ENCODE assay signal across 8 mouse cellular contexts in genomic region chr14:79588534-79588951, GRCm38 (mm10). TPM values are rescaled to one million over a fixed set of nuclear protein-coding genes. Genes with fewer than 3 reads are reported as not detected.
A peak's percentile ranks its signal among the peaks of the same experiment; 100 is the strongest.
DNase-seq lines count a peak whose midpoint lies in the region; ATAC-seq and TF ChIP-seq lines count a peak whose summit lies in the region.

No protein-coding gene starts in this region.

- WGBS in forebrain, embryonic 14.5 days: 91% methylated on average over 9 of the region's 9 CpGs
- WGBS in stomach, postnatal 0 days: 82% methylated on average over 9 of the region's 9 CpGs

- peaks cover 43% of the 10 kb centered on the region for H3K79me2 ChIP-seq in MEL (ENCODE audit: control insufficient read depth, insufficient read depth, low read length, poor library complexity)

- peak overlapping the region; percentile 92 to 93 for H3K4me3 ChIP-seq in MEL (ENCODE audit: control insufficient read depth in 1 of 2, insufficient read depth in 1 of 2, low read depth in 2 of 2, low read length in 2 of 2)
- H3K4me3 ChIP-seq in forebrain, embryonic 14.5 days (ENCODE audit: low read depth, low read length): peak overlapping the region; percentile 59
- peak overlapping the region; percentile 63 for H3K4me3 ChIP-seq in stomach, postnatal 0 days (ENCODE audit: low read depth, low read length)

- peaks cover 2 to 16% of the 10 kb centered on the region in 2 experiments for H3K36me3 ChIP-seq in MEL (ENCODE audit: control insufficient read depth in 1 of 2, insufficient read depth in 2 of 2, low read length in 2 of 2)
- H3K36me3 ChIP-seq in forebrain, embryonic 14.5 days (ENCODE audit: control insufficient read depth, insufficient read depth, low read length): no peaks in the 10 kb centered on the region
- no peaks in the 10 kb centered on the region for H3K36me3 ChIP-seq in stomach, postnatal 0 days (ENCODE audit: control insufficient read depth, insufficient read depth, low read length)

- peak overlapping the region; percentile 91 for H3K9ac ChIP-seq in MEL (ENCODE audit: control insufficient read depth, low read depth, low read length, poor library complexity, severe bottlenecking)
- peak overlapping the region; percentile 60; the same call in 1 of the 2 replicates for H3K9ac ChIP-seq in forebrain, embryonic 14.5 days (ENCODE audit: low read length)
- peak overlapping the region; percentile 35; the same call in 1 of the 2 replicates for H3K9ac ChIP-seq in stomach, postnatal 0 days (ENCODE audit: low read length)

- no peaks in the 10 kb centered on the region for H3K9me3 ChIP-seq in MEL (replicated peaks; ENCODE audit: insufficient read depth, low read length)
- no peaks in the 10 kb centered on the region for H3K9me3 ChIP-seq in forebrain, embryonic 14.5 days (replicated peaks; ENCODE audit: control insufficient read depth, low read length)
- no peaks in the 10 kb centered on the region for H3K9me3 ChIP-seq in stomach, postnatal 0 days (ENCODE audit: control insufficient read depth, low read length)

- TF ChIP-seq POLR2A in MEL (IDR thresholded peaks at IDR 0.05; ENCODE audit: control insufficient read depth in 1 of 2, insufficient read depth in 1 of 2, low read depth in 1 of 2, low read length in 2 of 2, poor library complexity in 1 of 2): no peak

- H3K27ac ChIP-seq in MEL (ENCODE audit: control insufficient read depth, low read depth, low read length): peak overlapping the region; percentile 95
- H3K27ac ChIP-seq in forebrain, embryonic 14.5 days (ENCODE audit: low read depth, low read length): no peak overlapping the region
- no peak overlapping the region for H3K27ac ChIP-seq in stomach, postnatal 0 days (replicated peaks)

- no peak for TF ChIP-seq RAD21 in MEL (IDR thresholded peaks at IDR 0.05; ENCODE audit: low read depth, low read length)

- peak overlapping the region; percentile 59 for H3K4me2 ChIP-seq in forebrain, embryonic 14.5 days (ENCODE audit: low read length)
- H3K4me2 ChIP-seq in stomach, postnatal 0 days (replicated peaks; ENCODE audit: low read depth): peak overlapping the region; percentile 90

- H3K27me3 ChIP-seq in MEL (ENCODE audit: control insufficient read depth in 1 of 2, insufficient read depth in 2 of 2, low read length in 2 of 2): no peaks in the 10 kb centered on the region
- no peaks in the 10 kb centered on the region for H3K27me3 ChIP-seq in forebrain, embryonic 14.5 days (replicated peaks; ENCODE audit: control insufficient read depth, insufficient read depth, low read length)
- no peaks in the 10 kb centered on the region for H3K27me3 ChIP-seq in stomach, postnatal 0 days (ENCODE audit: control insufficient read depth, insufficient read depth, low read length)

- TF ChIP-seq EP300 in MEL (IDR thresholded peaks at IDR 0.05; ENCODE audit: low read depth in 1 of 2, low read length in 2 of 2): no peak
- no peak for TF ChIP-seq EP300 in stomach, postnatal 0 days (optimal IDR thresholded peaks at IDR 0.05)

- H3K4me1 ChIP-seq in MEL (ENCODE audit: control insufficient read depth in 1 of 2, insufficient read depth in 2 of 2, low read length in 2 of 2): peaks cover 3 to 12% of the 10 kb centered on the region in 2 experiments; a peak in 3 of 4 replicates
- H3K4me1 ChIP-seq in forebrain, embryonic 14.5 days (ENCODE audit: control insufficient read depth, insufficient read depth, low read length): peaks cover 17% of the 10 kb centered on the region
- H3K4me1 ChIP-seq in stomach, postnatal 0 days (replicated peaks; ENCODE audit: control insufficient read depth, insufficient read depth): peaks cover 2% of the 10 kb centered on the region; the same call in 1 of the 2 replicates

- no peak for TF ChIP-seq CTCF in MEL (IDR thresholded peaks at IDR 0.05 in 2 of 3, conservative IDR thresholded peaks at IDR 0.05 in 1 of 3; ENCODE audit: control insufficient read depth in 1 of 3, insufficient read depth in 1 of 3, low read depth in 2 of 3, low read length in 3 of 3, poor library complexity in 1 of 3, severe bottlenecking in 1 of 3)
- no peak for TF ChIP-seq CTCF in stomach, postnatal 0 days (IDR thresholded peaks at IDR 0.05; ENCODE audit: low read depth)

- peak; percentile 32 for DNase-seq in cerebellum, adult 11 months
- peak; percentile 79 for DNase-seq in MEL (ENCODE audit: low read depth, low spot score)
- no peak for DNase-seq in forebrain, embryonic 14.5 days (ENCODE audit: low spot score)
- peak; percentile 4 to 12 for DNase-seq in kidney, postnatal 36 days
- DNase-seq in stomach, postnatal 0 days (ENCODE audit: low spot score): no peak
- DNase-seq in spleen, adult 12 weeks (ENCODE audit: low spot score): no peak
- DNase-seq in frontal cortex, postnatal 36 days (ENCODE audit: low spot score in 2 of 2): no peak

- ATAC-seq in cerebellum, adult (ENCODE audit: insufficient number of reproducible peaks, low FRiP score, low TSS enrichment): no peak
- ATAC-seq in forebrain, embryonic 14.5 days: no peak
- no peak for ATAC-seq in stomach, postnatal 0 days (ENCODE audit: low FRiP score, low TSS enrichment)

TF ChIP-seq in MEL, 35 proteins besides CTCF, POLR2A, EP300 and RAD21:
- no peak for TF ChIP-seq ZKSCAN1 (IDR thresholded peaks at IDR 0.05; ENCODE audit: low read depth, low read length)
- TF ChIP-seq HCFC1 (IDR thresholded peaks at IDR 0.05; ENCODE audit: low read depth, low read length): peak; percentile 50
- no peak for TF ChIP-seq CHD2 (IDR thresholded peaks at IDR 0.05; ENCODE audit: low read length)
- TF ChIP-seq NELFE (IDR thresholded peaks at IDR 0.05; ENCODE audit: low read depth, low read length): 0 out of 2 replicates have a peak, but pooled peaks have one; percentile 24
- no peak for TF ChIP-seq MYB (IDR thresholded peaks at IDR 0.05; ENCODE audit: low read depth, low read length)
- no peak for TF ChIP-seq MAFK (IDR thresholded peaks at IDR 0.05; ENCODE audit: borderline replicate concordance, low read depth, low read length)
- 0 out of 2 replicates have a peak, but pooled peaks have one; percentile 11 for TF ChIP-seq JUND (IDR thresholded peaks at IDR 0.05; ENCODE audit: low read depth, low read length)
- peak; percentile 84 for TF ChIP-seq SIN3A (IDR thresholded peaks at IDR 0.05; ENCODE audit: low read length)
- peak; percentile 83 for TF ChIP-seq MXI1 (IDR thresholded peaks at IDR 0.05; ENCODE audit: low read depth, low read length)
- TF ChIP-seq E2F4 (IDR thresholded peaks at IDR 0.05; ENCODE audit: borderline replicate concordance, low read depth, low read length): no peak
- no peak for TF ChIP-seq ZC3H11A (IDR thresholded peaks at IDR 0.05; ENCODE audit: low read depth, low read length)
- TF ChIP-seq MYC (IDR thresholded peaks at IDR 0.05; ENCODE audit: low read depth, low read length): peak; percentile 74
- peak; percentile 68; the same call in 1 of the 2 replicates for TF ChIP-seq CHD1 (IDR thresholded peaks at IDR 0.05; ENCODE audit: low read depth, low read length)
- no peak for TF ChIP-seq ZMIZ1 (IDR thresholded peaks at IDR 0.05; ENCODE audit: low read depth, low read length)
- peak; percentile 73 for TF ChIP-seq MAX (IDR thresholded peaks at IDR 0.05; ENCODE audit: low read length)
- peak; percentile 12; the same call in 1 of the 2 replicates for TF ChIP-seq GATA1 (IDR thresholded peaks at IDR 0.05; ENCODE audit: low read depth, low read length)

RNA-seq across cellular contexts. Expression of gene Sugt1, which starts 1.1 kb away (rescaled TPM):
- total RNA-seq in MEL (2012; rRNA removed): 175 and 182 TPM in 2 replicates
- polyA plus RNA-seq in MEL (2012; ENCODE audit: insufficient read depth in 1 of 2, insufficient read length in 2 of 2, low read depth in 1 of 2, low replicate concordance in 2 of 2, missing spikeins in 1 of 2): 100 to 1,000 TPM; 135 to 616 TPM
- polyA plus RNA-seq in forebrain, embryonic 14.5 days (2014; fragmentation: Nextera tagmentation; extraction: Ambion mirVana): 134 and 149 TPM in 2 replicates
- polyA plus RNA-seq in stomach, postnatal 0 days (2015; fragmentation: Nextera tagmentation; extraction: Ambion mirVana): 70.4 and 73.7 TPM in 2 replicates

Comparison
In these comparisons a context has a peak if more than half of its experiments do, and no peak if none do; other contexts are left out.
1. DNase-seq: peak in cerebellum, adult 11 months (single experiment), MEL (single experiment) and kidney, postnatal 36 days (2 of 2); none in forebrain, embryonic 14.5 days (single experiment), stomach, postnatal 0 days (single experiment), spleen, adult 12 weeks (single experiment) and frontal cortex, postnatal 36 days (0 of 2).
2. H3K9ac ChIP-seq: peak in every context shown above with its lines; median percentile 91 in MEL; 60 in forebrain, embryonic 14.5 days; 35 in stomach, postnatal 0 days.
3. Peak in every context shown above with its lines, with median percentiles within 50 percentile points of each other: H3K4me3 ChIP-seq.